Mouse (Mus musculus) heart, embryonic 15.5 days (tissue): ENCODE measurements around the gene Rbm25. TPM values are rescaled to one million over a fixed set of nuclear protein-coding genes. Genes with fewer than 3 reads are reported as not detected.

Source experiments
- ATAC-seq: fragments of 200-750 bp; cut with Nextera tagmentation; replicated peaks from 2 replicates; pipeline ENCODE4 v1.8.0; 2017; ENCODE audit warnings: low read depth, moderate TSS enrichment; ENCODE audit not compliant: insufficient number of reproducible peaks, insufficient read depth, low FRiP score
- H3K27ac ChIP-seq: fragments of 300-500 bp; sonication (generic); 2 replicates; pipeline ENCODE4 v1.5.1; 2015; ENCODE audit warnings: mild to moderate bottlenecking, inconsistent platforms
- H3K27me3 ChIP-seq: fragments of 300-500 bp; sonication (generic); 2 replicates; pipeline ENCODE4 v1.6.1; 2015; ENCODE audit warnings: inconsistent platforms
- H3K36me3 ChIP-seq: fragments of 300-500 bp; sonication (generic); 2 replicates; pipeline ENCODE4 v1.6.1; 2015; ENCODE audit warnings: mild to moderate bottlenecking, inconsistent platforms
- H3K4me1 ChIP-seq: fragments of 300-500 bp; sonication (generic); replicated peaks from 2 replicates; pipeline ENCODE4 v1.6.1; 2015; ENCODE audit warnings: inconsistent platforms
- H3K4me2 ChIP-seq: fragments of 300-500 bp; sonication (generic); 2 replicates; pipeline ENCODE4 v1.6.1; 2015; ENCODE audit warnings: inconsistent platforms, mild to moderate bottlenecking, moderate library complexity
- H3K4me3 ChIP-seq: fragments of 300-500 bp; sonication (generic); 2 replicates; pipeline ENCODE4 v1.5.1; 2015; ENCODE audit warnings: mild to moderate bottlenecking, inconsistent platforms
- H3K9ac ChIP-seq: fragments of 300-500 bp; sonication (generic); 2 replicates; pipeline ENCODE4 v1.6.1; 2015; ENCODE audit warnings: mild to moderate bottlenecking, inconsistent platforms
- H3K9me3 ChIP-seq: fragments of 300-500 bp; sonication (generic); replicated peaks from 2 replicates; pipeline ENCODE4 v1.6.1; 2016; ENCODE audit warnings: inconsistent platforms
- WGBS: fragments of 180-500 bp; shearing (Covaris S2); methylation state at CpG from one replicate; pipeline ENCODE4 v1.1.7; 2015; ENCODE audit warnings: mixed read lengths; 5-methylcytosine and 5-hydroxymethylcytosine counted together
- polyA plus RNA-seq: library from polyadenylated mRNA; unstranded; fragments of >200 nt; fragmentation: Nextera tagmentation; extraction: Ambion mirVana; gene quantifications from 2 replicates; pipeline ENCODE4 v1.2.1, GENCODE M21; 2015

Rbm25 gene
- polyA plus RNA-seq, 1 experiment from 2014 or later: 156 TPM

DNA sequence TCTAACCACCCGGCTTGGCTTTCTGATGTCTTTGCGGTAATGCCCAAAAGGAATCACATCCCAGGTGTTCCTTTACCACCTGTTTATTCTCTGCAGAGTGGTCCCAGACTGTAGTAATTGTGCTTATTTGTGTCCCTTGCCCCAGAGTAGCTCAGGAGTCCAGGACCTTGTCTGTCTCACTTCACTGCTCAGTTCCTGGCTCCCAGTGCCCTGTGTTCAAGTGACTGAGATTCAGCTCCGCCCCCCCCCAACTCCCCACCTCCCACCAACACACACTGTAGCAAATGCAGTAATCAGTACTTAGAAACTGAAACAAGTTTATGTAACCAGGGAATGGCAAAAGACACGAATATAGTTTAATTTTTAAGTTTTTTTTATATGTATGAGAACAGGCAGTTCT, 75.9 kb downstream of the Rbm25 start:
- Histone ChIP-seq H3K9me3 (no peaks in the 10 kb centered on the region), H3K4me3 (no peak overlapping the region), H3K27ac (no peak overlapping the region), H3K4me1 (no peaks in the 10 kb centered on the region; the same call in 1 of the 2 replicates), H3K36me3 (no peaks in the 10 kb centered on the region), H3K4me2 (no peak overlapping the region), H3K27me3 (no peaks in the 10 kb centered on the region), H3K9ac (no peak overlapping the region)
- 88% methylated on average over 4 of the region's 4 CpGs for WGBS
- ATAC-seq: no peak

DNA sequence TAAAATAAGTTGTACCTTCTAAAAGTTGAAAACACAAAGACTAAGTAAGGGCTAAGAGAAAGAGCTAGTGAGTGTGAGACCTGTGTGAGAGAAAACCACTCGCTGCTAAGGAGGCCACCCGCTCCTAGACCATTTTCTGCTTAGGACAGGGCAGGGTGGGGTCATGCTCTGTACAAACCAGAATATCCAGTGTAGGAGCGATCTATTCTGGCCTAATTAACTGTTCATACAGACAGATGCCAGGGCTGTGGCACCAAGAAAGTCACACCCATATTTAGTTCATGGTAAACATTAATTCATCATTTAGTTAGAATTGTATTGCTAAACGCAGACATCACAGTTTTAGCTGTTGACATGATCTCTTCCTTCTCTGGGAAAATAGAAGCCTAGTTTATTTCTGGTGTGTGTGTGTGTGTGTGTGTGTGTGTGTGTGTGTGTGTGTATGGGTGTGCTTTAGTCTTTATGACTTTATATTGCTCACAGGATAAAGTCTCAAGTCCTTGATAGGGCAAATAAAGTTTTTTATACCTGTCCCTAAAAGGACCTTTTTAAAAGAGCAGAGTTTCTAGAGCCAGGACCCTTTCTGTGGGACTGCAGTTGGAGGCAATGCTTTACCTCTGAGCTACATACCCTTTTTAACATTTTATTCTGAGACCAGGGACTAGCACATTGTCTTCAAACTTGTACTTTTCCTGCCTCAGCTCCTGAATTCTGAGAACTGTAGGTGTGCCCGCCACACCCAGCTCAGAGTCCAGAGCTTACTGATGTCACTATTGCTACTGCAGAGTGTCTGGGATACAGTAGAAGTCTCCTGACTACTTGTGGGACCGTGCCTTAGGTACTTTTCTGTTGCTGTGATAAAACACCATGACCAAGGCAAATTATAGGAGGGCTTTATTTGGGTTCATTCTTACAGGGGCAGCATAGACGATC, 77.4 kb downstream of the Rbm25 start:
- ATAC-seq: no peak
- 80% methylated on average over 7 of the region's 7 CpGs for WGBS

DNA sequence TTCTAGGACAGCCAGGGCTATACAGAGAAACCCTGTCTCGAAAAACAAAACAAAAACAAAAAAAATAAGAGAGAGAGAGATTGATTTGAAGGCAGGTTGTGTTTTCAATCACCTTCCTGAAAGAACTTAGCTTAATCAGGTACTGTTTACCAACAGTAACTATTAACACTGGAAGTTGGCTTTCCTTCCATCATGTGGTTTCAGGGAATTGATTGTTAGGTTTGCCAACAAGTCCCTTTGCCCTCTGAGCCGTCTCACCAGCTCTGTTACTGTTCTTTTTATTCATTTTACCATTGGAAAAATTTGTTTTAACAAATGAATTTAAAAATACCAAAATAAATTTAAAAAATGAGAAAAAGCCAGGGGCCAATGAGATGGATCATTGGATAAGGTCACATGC, 78.9 kb downstream of the Rbm25 start:
- WGBS: 91% methylated on average over 2 of the region's 2 CpGs
- no peak for ATAC-seq
- peaks cover 21% of the 10 kb centered on the region for H3K36me3 ChIP-seq

More for the DNA sequence above, 77.4 kb downstream of the Rbm25 start:
- Histone ChIP-seq H3K27me3 (no peaks in the 10 kb centered on the region), H3K4me2 (no peak overlapping the region), H3K4me3 (no peak overlapping the region), H3K9me3 (no peaks in the 10 kb centered on the region), H3K4me1 (no peaks in the 10 kb centered on the region), H3K36me3 (peaks cover 14% of the 10 kb centered on the region), H3K9ac (no peak overlapping the region), H3K27ac (no peak overlapping the region)

DNA sequence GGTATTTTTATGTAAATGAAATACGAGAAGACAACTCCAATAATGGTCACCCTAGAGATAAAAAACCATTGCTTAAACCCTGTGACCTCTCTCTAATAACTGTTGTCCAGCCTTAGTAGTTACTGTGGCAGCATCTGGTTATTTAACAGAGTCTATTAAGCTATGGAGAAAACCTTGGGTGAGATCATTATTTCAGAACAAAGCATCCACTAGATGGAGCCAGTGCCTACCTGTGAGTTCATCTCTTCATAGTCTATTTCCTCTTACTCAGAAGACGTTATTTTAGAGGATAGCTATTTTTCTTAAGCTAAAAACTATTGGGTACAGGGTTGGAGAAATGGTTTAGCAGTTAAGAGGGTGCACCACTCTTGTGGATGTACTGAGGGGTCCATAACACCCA, 82.7 kb downstream of the Rbm25 start:
- Histone ChIP-seq H3K4me1 (no peaks in the 10 kb centered on the region), H3K36me3 (peaks cover 47% of the 10 kb centered on the region), H3K27ac (no peak overlapping the region), H3K27me3 (no peaks in the 10 kb centered on the region), H3K4me2 (no peak overlapping the region), H3K9ac (no peak overlapping the region), H3K4me3 (no peak overlapping the region), H3K9me3 (no peaks in the 10 kb centered on the region)
- no peak for ATAC-seq
- 41% methylated on average over 2 of the region's 2 CpGs for WGBS

More for the DNA sequence above, 78.9 kb downstream of the Rbm25 start:
- H3K4me1 ChIP-seq: no peaks in the 10 kb centered on the region
- H3K27ac ChIP-seq: no peak overlapping the region
- no peak overlapping the region for H3K4me3 ChIP-seq
- H3K4me2 ChIP-seq: no peak overlapping the region
- no peaks in the 10 kb centered on the region for H3K9me3 ChIP-seq
- H3K9ac ChIP-seq: no peak overlapping the region
- no peaks in the 10 kb centered on the region for H3K27me3 ChIP-seq

DNA sequence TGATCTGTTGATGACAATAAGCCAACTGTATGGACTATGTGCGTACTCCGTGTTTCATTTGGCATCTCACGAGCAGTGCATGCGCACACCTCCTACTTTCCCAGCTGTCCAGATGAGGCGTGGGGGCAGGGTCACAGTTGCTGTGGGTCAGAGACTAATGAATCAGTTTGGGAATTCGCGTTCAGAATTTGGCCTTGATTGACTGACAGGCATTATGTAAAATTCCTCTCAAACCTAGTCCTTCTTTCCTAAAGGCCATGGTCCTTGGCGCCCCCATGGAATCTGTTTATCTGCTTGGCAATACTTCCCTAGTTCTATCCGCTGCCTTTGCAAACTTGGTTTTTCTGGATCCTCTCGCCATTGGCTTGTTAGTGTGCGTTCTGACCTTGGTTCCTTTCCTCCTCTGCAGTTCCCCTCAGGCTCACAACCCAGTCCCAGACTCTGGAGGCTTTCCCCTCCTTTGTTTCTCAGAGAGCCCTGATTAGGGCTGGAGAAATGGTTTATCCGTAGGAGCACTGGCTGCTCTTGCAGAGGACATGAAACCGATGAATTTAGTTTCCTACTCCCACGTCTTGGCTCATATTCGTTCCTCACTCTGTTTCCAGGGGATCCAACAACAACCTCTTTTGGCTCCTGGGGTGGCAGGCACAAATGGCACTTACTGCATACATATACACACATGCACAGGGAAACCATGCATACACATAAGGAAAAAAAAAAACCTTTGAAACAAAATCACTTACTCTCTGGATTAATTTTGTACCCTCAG, 85.6 kb downstream of the Rbm25 start:
- H3K4me2 ChIP-seq: no peak overlapping the region
- ATAC-seq: no peak
- H3K4me3 ChIP-seq: no peak overlapping the region
- peaks cover 47% of the 10 kb centered on the region for H3K36me3 ChIP-seq
- 81% methylated on average over 15 of the region's 15 CpGs for WGBS
- H3K27me3 ChIP-seq: no peaks in the 10 kb centered on the region
- no peaks in the 10 kb centered on the region for H3K9me3 ChIP-seq
- H3K27ac ChIP-seq: no peak overlapping the region
- H3K4me1 ChIP-seq: no peaks in the 10 kb centered on the region
- no peak overlapping the region for H3K9ac ChIP-seq

DNA sequence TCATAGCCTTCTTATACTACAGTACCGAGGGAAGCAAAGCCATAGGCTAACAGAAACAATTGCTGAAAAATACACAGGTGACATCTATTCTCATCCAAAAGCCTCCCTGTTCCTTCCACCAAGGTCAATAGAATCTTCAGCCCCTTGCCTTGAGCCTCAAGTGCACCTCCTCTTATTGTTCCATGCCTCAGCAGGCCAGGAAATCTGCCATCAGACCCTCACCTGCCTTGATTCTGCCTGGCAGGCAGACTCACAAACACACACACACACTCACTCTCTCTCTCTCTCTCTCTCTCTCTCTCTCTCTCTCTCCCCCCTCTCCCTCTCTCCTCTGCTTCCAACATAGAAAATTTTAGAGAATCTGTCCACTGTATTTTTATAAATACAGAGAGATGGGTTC, 88.4 kb downstream of the Rbm25 start:
- 91% methylated on average over 1 of the region's 1 CpGs for WGBS
- H3K27me3 ChIP-seq: no peaks in the 10 kb centered on the region
- H3K9ac ChIP-seq: no peak overlapping the region
- no peak overlapping the region for H3K4me2 ChIP-seq
- no peaks in the 10 kb centered on the region; the same call in 1 of the 2 replicates for H3K4me1 ChIP-seq
- H3K4me3 ChIP-seq: no peak overlapping the region
- no peak overlapping the region for H3K27ac ChIP-seq
- H3K36me3 ChIP-seq: peaks cover 35% of the 10 kb centered on the region
- no peaks in the 10 kb centered on the region for H3K9me3 ChIP-seq
- no peak for ATAC-seq

DNA sequence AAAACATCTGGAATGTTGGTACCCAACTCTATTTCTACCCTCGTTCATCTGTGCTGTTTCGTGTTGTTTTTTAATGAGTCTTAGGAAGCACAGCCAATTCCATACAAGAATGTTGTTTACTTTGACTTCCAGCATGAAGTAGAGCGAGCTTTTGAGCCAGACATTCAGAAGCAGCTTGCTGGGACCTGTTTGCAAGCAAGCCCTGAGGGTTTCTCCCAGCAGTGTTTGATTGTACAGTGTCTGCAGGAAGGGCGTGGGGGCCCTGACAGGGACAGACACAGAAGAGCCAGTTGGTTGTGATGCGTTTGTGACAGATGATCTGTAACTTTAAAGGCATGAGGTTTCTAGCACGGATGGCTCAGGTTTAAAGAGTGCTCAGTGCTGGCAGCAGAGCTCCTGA, 90.2 kb downstream of the Rbm25 start:
- no peak for ATAC-seq
- H3K27ac ChIP-seq: no peak overlapping the region
- peaks cover 6% of the 10 kb centered on the region for H3K4me1 ChIP-seq
- H3K9me3 ChIP-seq: no peaks in the 10 kb centered on the region
- H3K36me3 ChIP-seq: peaks cover 37% of the 10 kb centered on the region; the same call in 1 of the 2 replicates
- no peaks in the 10 kb centered on the region for H3K27me3 ChIP-seq
- no peak overlapping the region for H3K4me2 ChIP-seq
- H3K9ac ChIP-seq: no peak overlapping the region
- H3K4me3 ChIP-seq: no peak overlapping the region
- 65% methylated on average over 6 of the region's 6 CpGs for WGBS

DNA sequence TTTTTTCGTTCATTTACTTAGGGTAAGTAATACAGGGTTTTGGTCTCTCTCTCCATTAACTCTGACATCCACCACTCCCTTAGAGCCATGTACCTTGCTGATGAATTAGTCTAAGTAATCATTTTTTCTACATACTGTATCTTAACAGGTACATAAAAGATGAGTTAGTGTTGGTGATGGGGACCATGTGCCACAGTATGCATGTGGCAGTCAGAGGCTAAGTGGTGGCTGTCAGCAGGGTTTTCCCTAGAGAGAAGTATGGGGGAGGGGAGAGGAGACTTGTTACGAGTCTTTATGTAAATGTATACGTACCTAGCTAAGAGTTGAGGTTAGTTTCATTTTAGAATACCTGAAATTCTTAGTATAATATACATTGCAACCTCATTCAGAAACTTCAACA, 92.0 kb downstream of the Rbm25 start:
- H3K27ac ChIP-seq: no peak overlapping the region
- H3K4me2 ChIP-seq: no peak overlapping the region
- no peaks in the 10 kb centered on the region for H3K9me3 ChIP-seq
- no peak overlapping the region for H3K4me3 ChIP-seq
- H3K27me3 ChIP-seq: no peaks in the 10 kb centered on the region
- WGBS: 64% methylated on average over 3 of the region's 3 CpGs
- H3K4me1 ChIP-seq: peaks cover 6% of the 10 kb centered on the region
- ATAC-seq: no peak
- no peak overlapping the region for H3K9ac ChIP-seq
- peaks cover 29% of the 10 kb centered on the region; the same call in 1 of the 2 replicates for H3K36me3 ChIP-seq

DNA sequence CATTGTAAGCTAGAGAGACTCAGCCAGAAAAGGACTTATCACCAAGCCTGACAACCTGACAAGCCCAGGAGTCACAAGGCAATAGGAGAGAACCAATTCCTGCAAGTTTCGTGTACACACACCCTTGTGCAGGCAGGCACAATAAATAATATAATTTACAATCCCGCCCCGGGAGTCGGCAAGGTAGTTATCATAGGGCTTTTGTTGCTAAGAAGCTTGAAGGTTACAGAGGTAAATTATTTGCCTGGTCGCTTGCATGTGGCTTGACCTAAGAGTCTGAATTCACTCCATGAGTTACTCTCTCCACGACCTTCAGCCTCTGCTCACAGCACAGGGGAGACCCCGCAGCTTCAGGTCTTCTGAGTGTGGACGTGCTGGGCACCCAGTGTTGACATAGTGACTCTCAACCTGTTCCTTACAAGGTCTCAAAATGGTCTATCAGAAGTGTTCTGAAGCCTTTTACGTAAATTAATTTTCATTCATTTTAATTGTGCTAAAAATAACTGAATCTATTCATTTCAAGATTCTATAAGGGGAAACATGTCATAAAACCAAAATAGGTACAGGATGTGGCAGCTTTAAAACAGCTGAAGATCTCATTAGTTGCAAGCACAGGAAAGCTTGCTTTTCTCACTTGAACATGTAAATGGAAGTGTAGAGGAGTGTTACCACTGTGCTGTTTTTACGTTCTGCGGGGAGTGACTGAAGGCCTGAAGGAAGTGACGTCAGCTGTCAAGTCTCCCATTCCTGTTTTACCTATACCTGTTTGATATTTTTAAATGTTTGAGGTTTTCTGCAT, 95.7 kb downstream of the Rbm25 start:
- Histone ChIP-seq H3K27ac (peak overlapping the region; percentile 51), H3K36me3 (peaks cover 50% of the 10 kb centered on the region)
- ATAC-seq: no peak

DNA sequence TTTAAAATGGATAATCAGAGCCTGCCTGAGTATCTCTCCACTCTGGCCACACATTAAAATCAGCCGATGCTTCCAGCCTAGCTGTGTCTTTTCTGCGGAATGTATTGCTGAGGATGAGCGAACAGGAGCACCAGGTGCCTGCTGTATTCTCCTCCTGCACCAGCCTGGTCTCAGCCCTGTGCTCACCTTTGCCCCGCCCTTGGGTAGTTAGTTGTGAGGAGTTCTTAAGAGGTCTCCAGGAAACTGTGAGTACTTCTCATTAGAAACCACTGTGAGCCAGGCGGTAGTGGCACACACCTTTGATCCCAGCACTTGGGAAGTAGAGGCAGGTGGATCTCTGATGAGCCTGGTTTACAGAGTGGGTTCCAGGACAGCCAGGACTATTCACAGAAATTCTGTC, 101.2 kb downstream of the Rbm25 start:
- no peaks in the 10 kb centered on the region for H3K27me3 ChIP-seq
- no peak overlapping the region for H3K9ac ChIP-seq
- H3K4me1 ChIP-seq: peaks cover 11% of the 10 kb centered on the region
- H3K27ac ChIP-seq: no peak overlapping the region
- no peaks in the 10 kb centered on the region for H3K9me3 ChIP-seq
- peaks cover 57% of the 10 kb centered on the region for H3K36me3 ChIP-seq
- H3K4me2 ChIP-seq: no peak overlapping the region
- H3K4me3 ChIP-seq: no peak overlapping the region
- WGBS: 93% methylated on average over 5 of the region's 5 CpGs
- ATAC-seq: no peak

More for the DNA sequence above, 95.7 kb downstream of the Rbm25 start:
- H3K4me1 ChIP-seq: peaks cover 6% of the 10 kb centered on the region
- no peak overlapping the region for H3K9ac ChIP-seq
- H3K4me3 ChIP-seq: no peak overlapping the region
- WGBS: 80% methylated on average over 12 of the region's 12 CpGs
- H3K27me3 ChIP-seq: no peaks in the 10 kb centered on the region
- H3K9me3 ChIP-seq: no peaks in the 10 kb centered on the region
- no peak overlapping the region for H3K4me2 ChIP-seq
